Mouse (Mus musculus): ENCODE data around the gene Slc45a1. TPM values are rescaled to one million over a fixed set of nuclear protein-coding genes. Genes with fewer than 3 reads are reported as not detected.
A peak's percentile ranks its signal among the peaks of the same experiment; 100 is the strongest.
"Not testable (repeated sequence)": the region's sequence is repeated elsewhere in the genome, so short reads cannot be mapped to it uniquely, and the experiment has no call there.

Slc45a1 gene
- polyA plus RNA-seq, 1 experiment from 2014 or later = not detected

DNA sequence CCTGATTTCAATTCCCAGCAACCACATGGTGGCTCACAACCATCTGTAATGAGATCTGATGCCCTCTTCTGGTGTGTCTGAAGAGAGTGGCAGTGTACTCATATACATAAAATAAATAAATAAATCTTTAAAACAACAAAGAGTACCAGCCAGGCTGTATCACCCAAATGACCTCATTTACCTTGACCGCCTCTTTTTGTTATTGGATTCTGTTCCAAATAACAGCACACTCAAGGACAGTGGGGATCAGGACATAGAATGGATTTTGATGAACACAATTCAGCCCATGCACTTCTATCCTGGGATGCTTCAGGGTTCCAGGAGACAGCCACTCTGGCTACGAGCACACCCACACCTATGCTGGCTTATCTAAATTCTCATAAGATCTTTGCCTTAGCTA, 51.5 kb downstream of the Slc45a1 start:
- 85% methylated on average over 2 of the region's 2 CpGs for WGBS (ENCODE audit: insufficient replicate concordance)
- H3K27ac ChIP-seq; H3K27me3 ChIP-seq; H3K4me2 ChIP-seq; H3K4me3 ChIP-seq (replicated peaks); H3K9me3 ChIP-seq (replicated peaks); DNase-seq; ATAC-seq (ENCODE audit: low read depth); H3K36me3 ChIP-seq; H3K9ac ChIP-seq: not testable (repeated sequence)
- H3K4me1 ChIP-seq (replicated peaks) = peaks cover 36% of the 10 kb centered on the region

GRCm38 (mm10) chr4:150599119-150599992, 52.6 kb downstream of the Slc45a1 start:
- no peaks in the 10 kb centered on the region for H3K9me3 ChIP-seq (replicated peaks)
- no peak overlapping the region for H3K27ac ChIP-seq
- DNase-seq (no peak), ATAC-seq (ENCODE audit: low read depth) (no peak)
- no peak overlapping the region for H3K4me3 ChIP-seq (replicated peaks)
- H3K27me3 ChIP-seq = no peaks in the 10 kb centered on the region
- H3K4me1 ChIP-seq (replicated peaks) = peaks cover 42% of the 10 kb centered on the region
- H3K9ac ChIP-seq = no peak overlapping the region
- H3K4me2 ChIP-seq = no peak overlapping the region
- WGBS (ENCODE audit: insufficient replicate concordance) = 65% methylated on average over 3 of the region's 3 CpGs
- H3K36me3 ChIP-seq = 0 out of 2 replicates have a peak, but pooled peaks cover 3% of the 10 kb centered on the region

DNA sequence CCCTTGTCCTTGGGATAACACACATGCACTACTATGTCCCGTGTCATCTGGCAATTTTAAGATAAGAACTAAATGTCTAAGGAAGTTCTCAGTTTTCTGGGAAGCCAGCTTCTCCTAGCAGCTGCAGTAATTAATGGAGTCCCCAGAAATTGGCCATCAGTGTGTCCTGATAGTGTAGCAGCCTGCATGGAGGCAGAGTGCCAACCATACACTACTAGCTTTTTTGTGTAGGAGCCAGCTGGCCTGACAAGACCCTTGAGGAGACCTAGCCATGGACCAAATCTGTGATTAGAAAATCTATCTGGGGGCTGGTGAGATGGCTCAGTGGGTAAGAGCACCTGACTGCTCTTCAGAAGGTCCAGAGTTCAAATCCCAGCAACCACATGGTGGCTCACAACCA, 53.3 kb downstream of the Slc45a1 start:
- Histone ChIP-seq H3K4me2 (no peak overlapping the region), H3K27ac (no peak overlapping the region), H3K4me1 (replicated peaks) (peaks cover 48% of the 10 kb centered on the region), H3K9ac (no peak overlapping the region), H3K36me3 (0 out of 2 replicates have a peak, but pooled peaks cover 3% of the 10 kb centered on the region), H3K4me3 (replicated peaks) (no peak overlapping the region), H3K27me3 (no peaks in the 10 kb centered on the region), H3K9me3 (replicated peaks) (no peaks in the 10 kb centered on the region)
- DNase-seq (no peak), ATAC-seq (ENCODE audit: low read depth) (no peak)
- WGBS (ENCODE audit: insufficient replicate concordance) = 52% methylated on average over 1 of the region's 1 CpGs

GRCm38 (mm10) chr4:150595991-150596390, 56.0 kb downstream of the Slc45a1 start:
- no peak for DNase-seq
- peaks cover 75% of the 10 kb centered on the region for H3K4me1 ChIP-seq (replicated peaks)

DNA sequence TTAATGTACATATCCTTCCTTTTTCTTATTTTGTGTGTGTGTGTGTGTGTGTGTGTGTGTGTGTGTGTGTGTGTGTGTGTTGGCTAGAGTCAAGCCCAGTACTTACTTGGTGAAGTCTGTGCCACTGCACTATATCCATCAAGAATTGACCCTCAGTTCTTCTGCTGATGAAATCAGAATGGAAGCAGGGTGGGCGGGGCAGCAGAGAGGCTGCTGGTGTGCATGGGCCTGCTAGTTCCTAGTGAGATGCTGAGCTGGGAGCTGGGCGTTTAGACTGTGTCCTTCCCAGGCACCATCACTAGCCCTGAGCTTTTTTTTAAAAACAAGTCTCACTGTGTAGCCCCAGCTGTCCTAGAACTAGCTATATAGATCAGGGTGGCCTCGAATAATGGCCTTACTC, 56.9 kb downstream of the Slc45a1 start:
- H3K9ac ChIP-seq = no peak overlapping the region
- ATAC-seq (ENCODE audit: low read depth) = no peak

More at GRCm38 (mm10) chr4:150595991-150596390, 56.0 kb downstream of the Slc45a1 start:
- 0 out of 2 replicates have a peak, but pooled peaks cover 3% of the 10 kb centered on the region for H3K36me3 ChIP-seq
- no peak overlapping the region; the same call in 1 of the 2 replicates for H3K27ac ChIP-seq
- ATAC-seq (ENCODE audit: low read depth) = no peak
- no peak overlapping the region for H3K4me2 ChIP-seq
- H3K9ac ChIP-seq = no peak overlapping the region
- no peaks in the 10 kb centered on the region for H3K27me3 ChIP-seq
- WGBS (ENCODE audit: insufficient replicate concordance) = 70% methylated on average over 5 of the region's 5 CpGs
- no peak overlapping the region for H3K4me3 ChIP-seq (replicated peaks)
- H3K9me3 ChIP-seq (replicated peaks) = no peaks in the 10 kb centered on the region

DNA sequence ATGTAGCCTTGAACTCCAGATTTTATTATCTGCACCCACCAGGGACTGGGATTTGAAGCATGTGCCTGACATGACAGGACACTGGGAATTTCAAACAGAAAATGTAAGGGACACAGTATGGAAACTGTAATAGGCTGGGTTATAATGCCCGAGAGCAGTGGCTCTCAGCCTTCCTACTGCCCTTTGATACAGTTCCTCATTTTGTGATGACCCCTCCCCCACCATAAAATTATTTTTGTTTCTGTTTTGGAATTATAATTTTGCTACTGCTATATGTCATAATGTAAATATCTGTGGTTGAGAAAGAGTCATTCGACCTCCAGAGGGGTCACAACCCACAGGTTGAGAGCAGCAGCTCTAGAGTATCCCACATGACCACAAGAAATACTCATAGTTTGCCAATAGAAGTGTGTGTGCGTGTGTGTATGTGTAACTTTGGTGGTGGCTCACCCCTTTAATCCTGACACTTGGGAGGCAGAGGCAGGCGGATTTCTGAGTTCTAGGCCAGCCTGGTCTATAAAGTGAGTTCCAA, 57.6 kb downstream of the Slc45a1 start:
- WGBS (ENCODE audit: insufficient replicate concordance) = 68% methylated on average over 4 of the region's 4 CpGs
- peaks cover 91% of the 10 kb centered on the region for H3K4me1 ChIP-seq (replicated peaks)
- no peaks in the 10 kb centered on the region for H3K27me3 ChIP-seq
- no peak for ATAC-seq (ENCODE audit: low read depth)
- H3K4me3 ChIP-seq (replicated peaks) = no peak overlapping the region
- no peaks in the 10 kb centered on the region for H3K9me3 ChIP-seq (replicated peaks)
- no peaks in the 10 kb centered on the region for H3K36me3 ChIP-seq
- no peak overlapping the region for H3K9ac ChIP-seq
- H3K27ac ChIP-seq = peak overlapping the region; percentile 54; the same call in 1 of the 2 replicates
- DNase-seq = no peak
- no peak overlapping the region for H3K4me2 ChIP-seq

More for the DNA sequence above, 56.9 kb downstream of the Slc45a1 start:
- H3K4me1 ChIP-seq (replicated peaks) = peaks cover 84% of the 10 kb centered on the region
- DNase-seq = no peak
- no peak overlapping the region for H3K4me3 ChIP-seq (replicated peaks)
- 0 out of 2 replicates have a peak, but pooled peaks cover under 1% of the 10 kb centered on the region for H3K36me3 ChIP-seq
- H3K27me3 ChIP-seq = no peaks in the 10 kb centered on the region
- no peaks in the 10 kb centered on the region for H3K9me3 ChIP-seq (replicated peaks)
- no peak overlapping the region for H3K4me2 ChIP-seq
- H3K27ac ChIP-seq = no peak overlapping the region
- 68% methylated on average over 3 of the region's 3 CpGs for WGBS (ENCODE audit: insufficient replicate concordance)

- WGBS (ENCODE audit: insufficient replicate concordance) = 57% methylated on average over 4 of the region's 4 CpGs
- H3K4me2 ChIP-seq = no peak overlapping the region
- ATAC-seq (ENCODE audit: low read depth) (no peak), DNase-seq (no peak)
- H3K36me3 ChIP-seq = no peaks in the 10 kb centered on the region
- H3K27me3 ChIP-seq = no peaks in the 10 kb centered on the region
- H3K4me3 ChIP-seq (replicated peaks) = no peak overlapping the region
- H3K9me3 ChIP-seq (replicated peaks) = no peaks in the 10 kb centered on the region
- peak overlapping the region; percentile 74 for H3K27ac ChIP-seq
- peaks cover 96% of the 10 kb centered on the region for H3K4me1 ChIP-seq (replicated peaks)
- H3K9ac ChIP-seq = no peak overlapping the region
Measured at GRCm38 (mm10) chr4:150593473-150594217, 58.3 kb downstream of the Slc45a1 start.

- no peaks in the 10 kb centered on the region for H3K27me3 ChIP-seq
- 0 out of 2 replicates have a peak overlapping the region, but pooled peaks have one; percentile 12 for H3K4me3 ChIP-seq (replicated peaks)
- 11% methylated on average over 6 of the region's 6 CpGs for WGBS (ENCODE audit: insufficient replicate concordance)
- DNase-seq (peak; percentile 49), ATAC-seq (ENCODE audit: low read depth) (peak; percentile 87)
- peaks cover 95% of the 10 kb centered on the region for H3K4me1 ChIP-seq (replicated peaks)
- H3K9me3 ChIP-seq (replicated peaks) = no peaks in the 10 kb centered on the region
- H3K36me3 ChIP-seq = no peaks in the 10 kb centered on the region
- peak overlapping the region; percentile 74 for H3K27ac ChIP-seq
- peak overlapping the region; percentile 52 for H3K9ac ChIP-seq
- peak overlapping the region; percentile 38 for H3K4me2 ChIP-seq
Measured at GRCm38 (mm10) chr4:150592087-150592486, 59.9 kb downstream of the Slc45a1 start.

- Histone ChIP-seq H3K4me2 (peak overlapping the region; percentile 38; the same call in 1 of the 2 replicates), H3K4me3 (replicated peaks) (no peak overlapping the region)
- no peak for ATAC-seq (ENCODE audit: low read depth)
Measured at GRCm38 (mm10) chr4:150591602-150592001, 60.4 kb downstream of the Slc45a1 start.

GRCm38 (mm10) chr4:150590621-150591282, 61.2 kb downstream of the Slc45a1 start:
- peaks cover 95% of the 10 kb centered on the region for H3K4me1 ChIP-seq (replicated peaks)
- WGBS (ENCODE audit: insufficient replicate concordance) = 74% methylated on average over 3 of the region's 3 CpGs

More at GRCm38 (mm10) chr4:150591602-150592001, 60.4 kb downstream of the Slc45a1 start:
- Histone ChIP-seq H3K36me3 (no peaks in the 10 kb centered on the region), H3K27me3 (no peaks in the 10 kb centered on the region), H3K4me1 (replicated peaks) (peaks cover 95% of the 10 kb centered on the region), H3K9ac (no peak overlapping the region), H3K27ac (peak overlapping the region; percentile 74; the same call in 1 of the 2 replicates), H3K9me3 (replicated peaks) (no peaks in the 10 kb centered on the region)
- no peak for DNase-seq
- WGBS (ENCODE audit: insufficient replicate concordance) = 71% methylated on average over 4 of the region's 4 CpGs

More at GRCm38 (mm10) chr4:150590621-150591282, 61.2 kb downstream of the Slc45a1 start:
- DNase-seq (no peak), ATAC-seq (ENCODE audit: low read depth) (no peak)
- Histone ChIP-seq H3K4me2 (no peak overlapping the region), H3K27me3 (no peaks in the 10 kb centered on the region), H3K4me3 (replicated peaks) (no peak overlapping the region), H3K9ac (no peak overlapping the region), H3K27ac (peak overlapping the region; percentile 63), H3K36me3 (no peaks in the 10 kb centered on the region), H3K9me3 (replicated peaks) (no peaks in the 10 kb centered on the region)

Measured in liver, embryonic 13.5 days (tissue).